Mouse (Mus musculus) cerebellum, postnatal 10 days (tissue): ENCODE data around the gene Abcc5.
A peak's percentile ranks its signal among the peaks of the same experiment; 100 is the strongest.

Experiments used
- DNase-seq, 2 experiments: peaks; one replicate each; pipeline ENCODE4 v3.0.0; 2021; ENCODE audit warnings: mixed read lengths in 2 of 2

The Abcc5 gene

GRCm38 (mm10) chr16:20357837-20358236 lies 68.4 kb downstream of the Abcc5 start:
- DNase-seq, result no peak

- no peak for DNase-seq
Observed at GRCm38 (mm10) chr16:20354762-20355161, 71.4 kb downstream of the Abcc5 start.

- no peak for DNase-seq
Observed at GRCm38 (mm10) chr16:20354011-20354410, 72.2 kb downstream of the Abcc5 start.

- DNase-seq, result no peak
Observed at GRCm38 (mm10) chr16:20345464-20345863, 80.7 kb downstream of the Abcc5 start.

- no peak for DNase-seq
Observed at GRCm38 (mm10) chr16:20338616-20339015, 87.6 kb downstream of the Abcc5 start.

GRCm38 (mm10) chr16:20334918-20335317 lies 91.3 kb downstream of the Abcc5 start:
- DNase-seq, result no peak

- no peak for DNase-seq
Observed at GRCm38 (mm10) chr16:20328306-20328705, 97.9 kb downstream of the Abcc5 start.

- DNase-seq, result no peak
Observed at GRCm38 (mm10) chr16:20325286-20325685, 100.9 kb downstream of the Abcc5 start, which contains the start of gene Cyp2ab1. TSS of gene Cyp2ab1 (minus strand) at chr16:20325404.

- no peak for DNase-seq
Observed at GRCm38 (mm10) chr16:20323907-20324306, 102.3 kb downstream of the Abcc5 start.

- no peak for DNase-seq
Observed at GRCm38 (mm10) chr16:20322274-20322673, 103.9 kb downstream of the Abcc5 start.

GRCm38 (mm10) chr16:20316770-20317169 lies 109.4 kb downstream of the Abcc5 start:
- peak; percentile 12 to 15 for DNase-seq

GRCm38 (mm10) chr16:20315266-20315665 lies 110.9 kb downstream of the Abcc5 start:
- no peak for DNase-seq

- DNase-seq, result no peak
Observed at GRCm38 (mm10) chr16:20312272-20312671, 113.9 kb downstream of the Abcc5 start.

GRCm38 (mm10) chr16:20301770-20302649 lies 124.2 kb downstream of the Abcc5 start, which contains the start of gene Parl:
TSS of gene Parl (minus strand) at chr16:20302387.
- DNase-seq, result peak; percentile 93 to 96

- no peak for DNase-seq
Observed at GRCm38 (mm10) chr16:20300076-20300475, 126.1 kb downstream of the Abcc5 start.
